Mouse (Mus musculus) layer of hippocampus, adult 11-12 months (tissue): Measurements from ENCODE around the gene Lrrc29.

Experiments
- DNase-seq: peaks from one replicate; pipeline ENCODE4 v3.0.0; 2022; ENCODE audit warnings: low spot score

Gene Lrrc29

DNA sequence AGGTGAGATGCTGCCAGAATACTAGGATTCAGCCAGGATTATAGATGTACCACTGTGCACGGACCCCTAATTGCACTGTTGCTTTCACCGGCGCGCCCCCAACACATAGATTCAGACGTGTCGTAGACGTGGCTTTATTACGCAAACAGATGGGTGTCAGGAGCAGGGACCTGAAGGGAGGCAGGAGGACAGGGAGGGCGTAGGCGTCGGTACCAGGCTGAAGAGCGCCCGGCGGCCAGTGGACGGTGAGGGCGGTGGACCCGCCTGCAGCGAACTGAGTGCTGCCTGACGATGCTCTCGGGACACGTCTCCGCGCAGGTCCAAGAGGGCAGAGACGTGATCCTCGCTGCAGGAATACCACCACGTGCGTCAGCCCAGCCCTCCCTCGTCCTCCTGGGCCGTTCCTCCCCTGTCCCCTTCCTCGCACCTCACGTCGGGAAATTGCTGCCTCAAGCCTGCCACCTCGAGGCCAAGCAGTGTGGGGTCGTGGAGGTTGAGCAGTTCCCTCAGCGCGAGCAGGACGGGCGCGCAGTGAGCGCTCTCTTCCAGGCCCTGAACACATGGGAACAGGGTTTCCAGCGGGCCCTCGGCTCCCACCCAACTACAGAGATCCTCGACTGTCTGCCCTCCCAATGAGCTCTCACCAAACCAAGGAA, 36.1 kb downstream of the Lrrc29 start, which contains the start of gene 4931428F04Rik:
TSS of gene 4931428F04Rik (minus strand) at position 60 of the 656 bp plus-strand sequence.
- peak; percentile 45 for DNase-seq

GRCm38 (mm10) chr8:105288958-105289732, 36.9 kb downstream of the Lrrc29 start:
- peak; percentile 96 for DNase-seq

DNA sequence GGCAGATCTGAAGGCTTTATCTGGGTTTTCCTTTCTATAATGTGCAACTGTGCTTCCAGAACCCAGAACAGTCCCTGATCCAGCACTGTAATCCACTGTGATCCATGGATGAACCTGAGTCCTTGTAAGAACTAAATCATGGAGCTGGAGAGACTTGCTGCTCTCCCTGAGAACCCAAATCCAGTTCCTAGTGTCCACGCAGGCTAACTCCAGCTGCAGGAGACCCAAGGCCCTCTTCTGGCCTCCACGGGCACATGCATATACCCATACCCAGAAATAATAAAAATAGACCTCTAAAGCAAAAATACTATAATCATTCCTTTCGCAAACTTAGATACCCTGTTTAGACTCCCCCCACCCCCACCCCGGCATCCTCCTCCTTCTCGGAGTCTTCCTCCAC, 37.8 kb downstream of the Lrrc29 start:
- no peak for DNase-seq

- DNase-seq, result no peak
Measured at GRCm38 (mm10) chr8:105286907-105287306, 39.2 kb downstream of the Lrrc29 start.

DNA sequence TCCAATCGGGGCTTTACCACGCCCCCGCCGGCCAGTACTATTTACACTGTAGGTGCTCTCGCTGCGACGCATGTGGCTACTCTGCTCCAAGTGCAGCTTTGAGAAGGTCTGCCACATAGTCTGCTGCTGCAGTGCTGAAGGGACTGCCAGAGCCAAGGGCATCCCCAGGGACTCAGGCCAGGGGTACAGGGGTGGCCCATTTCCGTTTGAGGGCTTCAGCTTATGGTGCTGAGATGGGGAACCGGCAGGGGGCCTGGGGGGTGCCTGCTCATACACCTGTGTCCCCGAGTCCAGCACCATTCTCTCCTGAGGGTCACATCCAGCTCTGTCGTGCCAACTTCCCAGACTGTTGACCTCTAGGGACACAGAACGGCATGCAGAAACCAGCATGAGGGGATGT, 40.6 kb downstream of the Lrrc29 start:
- no peak for DNase-seq

GRCm38 (mm10) chr8:105283074-105283473, 43.0 kb downstream of the Lrrc29 start:
- peak; percentile 50 for DNase-seq

GRCm38 (mm10) chr8:105282239-105282638, 43.8 kb downstream of the Lrrc29 start:
- DNase-seq, result no peak

- DNase-seq, result no peak
Measured at GRCm38 (mm10) chr8:105281821-105282220, 44.3 kb downstream of the Lrrc29 start.

DNA sequence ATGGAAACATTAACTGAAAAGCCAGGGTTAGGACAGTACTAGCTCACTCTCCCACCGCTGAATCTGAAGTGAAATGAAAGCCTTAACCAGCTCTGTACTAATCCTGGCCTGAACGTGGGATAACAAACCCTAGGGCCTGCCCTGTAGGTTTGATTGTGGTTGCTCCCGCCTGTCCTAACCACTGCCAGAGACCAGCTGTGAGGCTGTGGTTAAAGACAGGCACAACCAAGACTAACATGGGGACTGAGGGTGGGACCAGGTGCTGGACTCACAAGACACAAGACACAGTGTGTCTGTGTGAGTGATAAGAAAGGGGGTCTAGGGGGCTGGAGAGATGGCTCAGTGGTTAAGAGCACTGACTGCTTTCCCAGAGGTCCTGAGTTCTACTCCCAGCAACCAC, 45.5 kb downstream of the Lrrc29 start:
- DNase-seq, result no peak

DNA sequence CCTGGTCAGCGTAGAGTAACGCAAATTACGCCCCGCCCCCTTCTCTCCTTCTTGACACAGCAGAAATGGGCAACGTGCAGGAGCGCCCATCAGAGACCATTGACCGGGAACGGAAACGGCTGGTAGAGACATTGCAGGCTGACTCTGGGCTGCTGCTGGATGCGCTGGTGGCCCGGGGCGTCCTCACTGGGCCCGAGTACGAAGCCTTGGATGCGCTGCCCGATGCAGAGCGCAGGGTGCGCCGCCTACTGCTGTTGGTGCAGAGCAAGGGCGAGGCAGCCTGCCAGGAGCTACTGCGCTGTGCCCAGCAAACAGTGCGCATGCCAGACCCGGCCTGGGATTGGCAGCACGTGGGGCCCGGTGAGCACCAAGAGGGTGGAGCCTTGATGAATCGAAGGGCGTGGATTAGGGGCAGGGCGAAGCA, 47.2 kb downstream of the Lrrc29 start:
- peak; percentile 89 for DNase-seq

DNA sequence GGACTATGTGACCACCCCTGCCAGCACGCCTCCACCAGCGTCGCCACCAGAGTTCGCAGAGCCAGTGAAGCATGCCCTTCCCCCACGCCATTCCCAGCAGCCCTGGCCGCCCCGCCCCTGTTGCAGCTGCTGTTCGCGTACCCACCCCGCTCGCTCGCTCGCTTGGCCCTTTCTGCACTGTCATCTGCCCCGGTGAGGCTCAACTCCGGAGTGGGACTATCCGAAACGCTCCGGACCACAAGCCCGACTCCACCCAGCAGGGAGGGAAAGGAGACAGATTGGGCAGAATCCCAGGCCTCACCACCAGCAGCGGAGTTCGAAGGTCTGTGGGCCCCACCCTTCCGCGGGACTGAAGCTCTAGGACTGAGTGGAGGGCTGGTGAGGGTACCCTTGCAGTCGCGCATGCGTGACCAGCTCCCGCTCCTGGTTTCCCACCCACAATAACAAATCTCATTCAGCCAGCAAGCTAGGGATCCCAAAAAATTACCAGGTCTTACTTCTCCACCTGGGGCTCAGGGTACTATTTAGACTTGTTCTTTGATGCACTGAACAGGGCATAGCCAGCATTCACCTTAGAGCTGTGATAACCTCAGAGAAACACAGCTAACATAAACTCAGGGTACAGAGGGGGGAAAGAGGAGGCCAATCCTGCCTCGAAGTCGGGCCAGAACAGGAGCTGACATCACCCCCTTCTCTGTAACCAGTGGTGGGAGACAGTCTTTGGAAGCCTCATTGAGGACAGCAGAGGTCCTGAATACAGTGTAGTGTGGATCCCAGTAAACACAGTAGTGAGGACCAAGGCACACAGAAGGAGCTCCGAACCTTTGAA, 49.6 kb downstream of the Lrrc29 start:
- DNase-seq, result no peak

DNA sequence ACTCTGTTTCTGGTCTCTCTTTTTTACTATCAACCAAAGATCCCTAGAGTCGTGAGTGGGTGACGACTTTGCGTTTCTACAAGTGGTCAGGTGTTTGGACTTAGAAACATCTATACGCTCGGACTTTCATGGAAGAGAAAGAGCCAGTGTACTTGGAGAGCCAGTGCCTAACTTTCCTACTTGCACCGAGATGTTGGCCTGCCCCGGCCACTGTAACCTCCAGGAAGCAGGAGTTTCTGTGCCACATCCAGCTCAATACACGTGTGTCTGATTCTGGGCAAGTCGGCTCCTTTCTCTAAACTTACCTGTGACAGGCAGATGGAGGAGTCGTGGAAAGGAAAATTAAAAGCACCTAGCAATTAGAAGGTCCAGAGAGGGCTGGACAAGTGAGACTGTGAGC, 50.2 kb downstream of the Lrrc29 start, which contains the start of gene Nol3:
TSS of gene Nol3 (plus strand) at position 301 of the 400 bp plus-strand sequence.
- no peak for DNase-seq

GRCm38 (mm10) chr8:105275387-105275786, 50.7 kb downstream of the Lrrc29 start:
- no peak for DNase-seq

DNA sequence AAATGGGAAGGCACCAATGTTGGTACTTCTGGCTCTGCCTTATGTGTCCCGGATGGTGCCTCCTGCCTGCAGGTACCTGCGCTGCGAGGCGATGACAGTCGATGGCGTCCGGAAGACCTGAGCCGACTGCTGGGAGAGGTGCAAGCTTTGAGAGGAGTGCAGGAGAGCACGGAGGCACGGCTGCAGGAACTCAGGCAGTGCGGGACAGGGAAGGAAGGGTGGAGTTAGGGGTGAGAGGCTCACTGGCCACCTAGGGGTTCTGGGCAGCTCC, 55.2 kb downstream of the Lrrc29 start:
- DNase-seq, result no peak

DNA sequence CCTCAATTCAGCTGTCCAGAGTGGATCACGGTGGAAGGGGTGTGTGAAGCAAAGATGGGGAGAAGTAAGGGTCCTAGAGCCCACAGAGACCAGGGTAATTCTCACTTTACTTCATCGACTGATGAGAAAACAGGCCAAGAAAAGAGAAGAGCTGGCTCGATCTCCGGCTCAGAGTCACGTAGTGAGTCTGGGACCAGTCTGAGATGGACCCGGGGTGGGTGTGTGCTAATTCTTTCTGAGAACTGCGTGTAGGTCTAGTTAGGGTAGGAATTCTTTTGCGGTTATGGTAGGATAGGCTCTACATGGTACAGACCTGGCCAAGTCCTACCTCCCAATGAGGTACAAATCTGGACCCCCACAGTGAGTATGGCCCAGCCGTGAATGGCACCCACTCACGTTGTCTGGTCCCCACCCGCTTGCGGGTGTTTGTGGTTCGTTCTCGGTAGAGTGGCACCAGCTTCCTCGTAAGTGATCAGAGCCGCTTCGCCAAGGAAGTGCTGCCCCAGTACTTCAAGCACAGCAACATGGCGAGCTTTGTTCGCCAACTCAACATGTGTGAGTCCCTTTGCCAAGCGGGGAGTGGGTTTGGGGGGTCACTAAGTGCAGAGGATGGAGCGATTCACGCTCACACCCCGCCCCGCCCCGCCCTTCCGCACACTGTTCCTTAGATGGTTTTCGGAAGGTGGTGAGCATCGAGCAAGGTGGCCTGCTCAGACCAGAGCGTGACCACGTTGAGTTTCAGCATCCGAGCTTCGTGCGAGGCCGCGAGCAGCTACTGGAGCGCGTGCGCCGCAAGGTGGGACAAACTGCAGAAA, 55.8 kb downstream of the Lrrc29 start:
- DNase-seq, result no peak

DNA sequence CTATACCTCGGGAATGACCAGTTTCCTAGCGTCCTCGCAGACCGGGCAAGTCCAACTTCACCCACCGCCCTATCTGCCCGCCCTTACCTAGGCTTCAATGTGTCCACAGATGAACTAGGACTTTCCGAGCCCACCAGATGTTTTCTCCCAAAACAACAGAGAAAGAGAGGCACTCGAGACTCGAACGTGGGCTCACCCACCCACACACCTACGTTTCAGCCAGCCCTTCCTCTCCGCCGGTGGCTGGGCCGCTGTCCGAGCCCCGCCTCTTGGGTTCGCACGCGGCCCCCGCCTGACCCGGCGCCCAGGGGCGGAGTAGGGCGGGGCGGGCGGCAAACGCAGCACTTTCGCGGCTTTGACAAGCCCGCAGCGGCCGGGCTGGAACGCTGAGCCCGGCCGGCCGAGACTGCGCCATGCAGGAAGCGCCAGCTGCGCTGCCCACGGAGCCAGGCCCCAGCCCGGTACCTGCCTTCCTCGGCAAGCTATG, 56.6 kb downstream of the Lrrc29 start, which contains the start of gene Hsf4:
TSS of gene Hsf4 (plus strand) at position 341 of the 487 bp plus-strand sequence.
- peak; percentile 48 for DNase-seq

DNA sequence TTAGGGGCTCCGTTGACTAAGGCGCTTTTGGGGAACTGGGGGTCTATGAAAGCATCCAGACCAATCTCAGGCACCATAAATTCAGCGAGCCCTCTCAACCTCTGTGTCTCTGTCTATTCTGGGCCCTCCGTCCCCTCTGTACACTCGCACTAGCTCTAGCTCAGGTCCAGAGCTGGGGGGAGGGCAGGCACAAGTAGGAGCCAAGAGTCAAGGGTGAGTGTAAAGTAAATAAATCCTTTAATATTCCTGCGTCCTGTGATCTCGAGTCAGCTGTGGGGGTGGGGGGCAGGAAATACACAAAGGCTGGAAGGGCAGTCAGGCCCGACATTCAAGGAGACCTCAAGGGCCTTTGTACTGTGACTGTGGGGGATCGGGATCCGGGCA, 57.0 kb downstream of the Lrrc29 start:
- DNase-seq, result no peak

GRCm38 (mm10) chr8:105268342-105269074, 57.6 kb downstream of the Lrrc29 start:
- peak; percentile 77 for DNase-seq

GRCm38 (mm10) chr8:105266775-105267174, 59.3 kb downstream of the Lrrc29 start:
- DNase-seq, result no peak

DNA sequence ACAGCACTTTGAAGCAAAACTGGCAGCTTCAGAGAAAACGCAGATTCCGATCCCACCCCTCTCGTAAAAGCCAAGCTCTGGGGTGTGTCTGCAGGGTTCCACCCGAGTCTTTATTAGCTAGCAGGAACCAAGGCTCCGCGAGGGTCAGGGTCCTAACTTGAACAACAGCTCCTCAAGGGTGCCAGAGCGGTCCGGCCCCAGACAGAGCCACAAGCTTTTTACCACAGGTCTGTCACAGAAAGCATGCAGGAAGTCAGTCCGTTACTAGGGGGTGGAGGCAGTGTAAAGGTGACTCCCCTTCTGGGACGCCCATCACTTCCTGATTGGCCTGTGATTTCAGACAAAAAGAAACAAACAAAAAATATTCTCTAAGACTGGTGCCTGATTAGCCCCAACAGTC, 61.0 kb downstream of the Lrrc29 start:
- DNase-seq, result no peak
